Mouse (Mus musculus) midbrain, embryonic 15.5 days (tissue): ENCODE results near the gene Supt20. TPM values are rescaled to one million over a fixed set of nuclear protein-coding genes. Genes with fewer than 3 reads are reported as not detected.
"Not testable (repeated sequence)": the region's sequence is repeated elsewhere in the genome, so short reads cannot be mapped to it uniquely, and the experiment has no call there.

Source experiments
- ATAC-seq: fragments of 200-750 bp; cut with Nextera tagmentation; replicated peaks from 2 replicates; pipeline ENCODE4 v1.8.0; 2017; ENCODE audit warnings: moderate TSS enrichment
- H3K27ac ChIP-seq: fragments of 300-500 bp; sonication (generic); 2 replicates; pipeline ENCODE4 v1.5.1; 2015; ENCODE audit warnings: mild to moderate bottlenecking, inconsistent platforms
- H3K27me3 ChIP-seq: fragments of 300-500 bp; sonication (generic); replicated peaks from 2 replicates; pipeline ENCODE4 v1.6.1; 2015; ENCODE audit warnings: inconsistent platforms
- H3K36me3 ChIP-seq: fragments of 300-500 bp; sonication (generic); replicated peaks from 2 replicates; pipeline ENCODE4 v1.6.1; 2015; ENCODE audit warnings: inconsistent platforms
- H3K4me1 ChIP-seq: fragments of 300-500 bp; sonication (generic); 2 replicates; pipeline ENCODE4 v1.6.1; 2015; ENCODE audit warnings: inconsistent platforms
- H3K4me2 ChIP-seq: fragments of 300-500 bp; sonication (generic); 2 replicates; pipeline ENCODE4 v1.6.1; 2015; ENCODE audit warnings: inconsistent platforms, mild to moderate bottlenecking, moderate library complexity
- H3K4me3 ChIP-seq: fragments of 300-500 bp; sonication (generic); 2 replicates; pipeline ENCODE4 v1.5.1; 2015; ENCODE audit warnings: mild to moderate bottlenecking, inconsistent platforms
- H3K9ac ChIP-seq: fragments of 300-500 bp; sonication (generic); 2 replicates; pipeline ENCODE4 v1.6.1; 2015; ENCODE audit warnings: mild to moderate bottlenecking, inconsistent platforms
- H3K9me3 ChIP-seq: fragments of 300-500 bp; sonication (generic); 2 replicates; pipeline ENCODE4 v1.6.1; 2016; ENCODE audit warnings: inconsistent platforms
- WGBS: fragments of 180-500 bp; shearing (Covaris S2); methylation state at CpG from one replicate; pipeline ENCODE4 v1.1.7; 2015; ENCODE audit warnings: mixed read lengths; 5-methylcytosine and 5-hydroxymethylcytosine counted together
- polyA plus RNA-seq: library from polyadenylated mRNA; unstranded; fragments of >200 nt; fragmentation: Nextera tagmentation; extraction: Ambion mirVana; gene quantifications from 2 replicates; pipeline ENCODE4 v1.2.1, GENCODE M21; 2015

Supt20 gene
- polyA plus RNA-seq, 1 experiment from 2014 or later, result 90.1 TPM

DNA sequence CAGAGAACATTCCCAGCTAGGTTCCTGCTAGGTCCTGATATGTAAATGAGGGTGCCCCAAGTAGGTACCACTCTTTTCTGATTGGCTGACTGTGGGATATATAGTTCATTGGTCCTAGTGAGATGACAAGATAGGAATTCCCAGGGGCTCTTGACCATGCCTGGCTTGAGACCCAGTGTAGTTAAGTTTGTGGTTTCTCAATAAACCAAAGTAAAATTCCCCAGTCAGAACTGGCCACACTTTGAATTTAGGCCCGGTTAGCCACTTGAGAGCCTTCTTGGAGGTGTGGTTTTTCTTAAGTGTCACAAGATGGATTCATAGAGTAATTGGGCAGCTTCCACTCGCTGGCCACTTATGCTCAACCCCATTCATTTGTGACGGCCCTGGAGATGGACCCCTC lies 20.5 kb upstream of the Supt20 start:
- Histone ChIP-seq H3K9ac (no peak overlapping the region), H3K36me3 (no peaks in the 10 kb centered on the region), H3K4me1 (no peaks in the 10 kb centered on the region), H3K4me3 (no peak overlapping the region), H3K9me3 (no peaks in the 10 kb centered on the region), H3K27me3 (no peaks in the 10 kb centered on the region), H3K27ac (no peak overlapping the region), H3K4me2 (no peak overlapping the region)
- ATAC-seq, result no peak
- 80% methylated on average over 3 of the region's 3 CpGs for WGBS

DNA sequence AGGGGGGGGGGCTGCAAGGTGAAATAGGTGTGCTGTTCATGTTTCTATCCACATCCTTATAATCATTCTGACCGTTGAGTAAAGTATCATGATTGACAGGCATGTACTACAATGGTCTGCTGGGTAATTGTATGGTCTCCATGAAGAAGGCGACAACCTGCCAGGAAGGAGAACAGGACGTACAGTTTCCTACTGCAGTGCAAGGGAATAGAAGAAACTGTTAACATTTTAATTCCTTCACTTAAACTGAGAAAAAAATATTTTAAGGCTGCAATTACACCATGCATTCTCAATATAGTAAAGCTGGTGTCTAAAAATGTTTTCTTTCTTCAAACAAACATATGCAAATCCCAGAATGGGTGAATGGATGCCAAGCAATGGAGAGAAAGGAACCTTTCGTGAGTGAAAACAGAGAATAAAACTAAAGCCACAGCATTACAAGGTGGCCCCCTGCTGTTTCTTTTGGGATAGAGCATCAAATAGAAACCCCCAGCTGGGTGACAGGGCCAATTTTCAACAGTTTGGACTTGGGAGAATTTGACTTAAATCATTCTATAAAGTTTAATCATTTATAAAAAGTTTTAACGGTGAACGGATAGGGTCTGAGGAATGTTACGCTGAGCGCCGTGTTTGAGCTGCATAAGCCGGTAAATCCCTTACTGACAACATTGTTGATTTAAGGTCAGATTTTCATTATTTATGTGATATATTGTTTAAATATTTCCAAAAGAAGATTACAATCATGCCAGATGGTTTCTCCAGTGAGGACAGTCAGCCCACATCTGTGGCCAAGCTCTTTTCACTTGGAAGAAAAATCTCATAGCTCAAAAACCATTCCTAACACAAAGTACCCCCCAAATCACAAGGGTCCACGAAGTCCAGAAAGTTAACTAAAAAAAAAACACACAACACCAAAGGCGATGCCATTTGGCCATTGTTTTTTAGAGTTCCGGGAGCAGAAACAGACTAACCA lies 19.8 kb upstream of the Supt20 start:
- Histone ChIP-seq H3K4me1 (no peaks in the 10 kb centered on the region), H3K36me3 (no peaks in the 10 kb centered on the region), H3K27me3 (no peaks in the 10 kb centered on the region), H3K4me2 (no peak overlapping the region), H3K9me3 (no peaks in the 10 kb centered on the region), H3K27ac (no peak overlapping the region), H3K9ac (no peak overlapping the region), H3K4me3 (no peak overlapping the region)
- no peak; the same call in 1 of the 2 replicates for ATAC-seq
- WGBS, result 55% methylated on average over 13 of the region's 13 CpGs

DNA sequence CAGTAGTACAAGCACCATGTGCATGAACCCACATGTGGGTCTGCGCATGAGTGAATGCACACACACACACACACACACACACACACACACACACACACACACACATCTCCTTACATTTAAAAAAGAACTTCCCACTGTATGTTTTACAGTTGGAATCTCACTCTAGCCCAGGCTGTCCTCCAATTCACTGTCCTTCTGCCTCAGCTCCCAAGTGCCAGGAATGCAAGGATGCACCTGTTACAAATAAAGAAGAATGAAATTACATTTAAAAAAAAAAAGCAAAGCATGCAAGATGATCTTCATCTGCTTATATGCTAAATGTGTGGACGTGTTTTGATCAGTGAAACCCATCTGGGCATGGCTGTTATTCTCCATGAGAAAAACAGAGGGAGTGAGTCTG lies 15.8 kb upstream of the Supt20 start:
- Histone ChIP-seq H3K27me3 (no peaks in the 10 kb centered on the region), H3K4me2 (no peak overlapping the region), H3K4me1 (no peaks in the 10 kb centered on the region), H3K27ac (no peak overlapping the region), H3K4me3 (no peak overlapping the region), H3K9ac (no peak overlapping the region), H3K36me3 (no peaks in the 10 kb centered on the region), H3K9me3 (no peaks in the 10 kb centered on the region)
- 83% methylated on average over 2 of the region's 2 CpGs for WGBS
- ATAC-seq, result no peak

DNA sequence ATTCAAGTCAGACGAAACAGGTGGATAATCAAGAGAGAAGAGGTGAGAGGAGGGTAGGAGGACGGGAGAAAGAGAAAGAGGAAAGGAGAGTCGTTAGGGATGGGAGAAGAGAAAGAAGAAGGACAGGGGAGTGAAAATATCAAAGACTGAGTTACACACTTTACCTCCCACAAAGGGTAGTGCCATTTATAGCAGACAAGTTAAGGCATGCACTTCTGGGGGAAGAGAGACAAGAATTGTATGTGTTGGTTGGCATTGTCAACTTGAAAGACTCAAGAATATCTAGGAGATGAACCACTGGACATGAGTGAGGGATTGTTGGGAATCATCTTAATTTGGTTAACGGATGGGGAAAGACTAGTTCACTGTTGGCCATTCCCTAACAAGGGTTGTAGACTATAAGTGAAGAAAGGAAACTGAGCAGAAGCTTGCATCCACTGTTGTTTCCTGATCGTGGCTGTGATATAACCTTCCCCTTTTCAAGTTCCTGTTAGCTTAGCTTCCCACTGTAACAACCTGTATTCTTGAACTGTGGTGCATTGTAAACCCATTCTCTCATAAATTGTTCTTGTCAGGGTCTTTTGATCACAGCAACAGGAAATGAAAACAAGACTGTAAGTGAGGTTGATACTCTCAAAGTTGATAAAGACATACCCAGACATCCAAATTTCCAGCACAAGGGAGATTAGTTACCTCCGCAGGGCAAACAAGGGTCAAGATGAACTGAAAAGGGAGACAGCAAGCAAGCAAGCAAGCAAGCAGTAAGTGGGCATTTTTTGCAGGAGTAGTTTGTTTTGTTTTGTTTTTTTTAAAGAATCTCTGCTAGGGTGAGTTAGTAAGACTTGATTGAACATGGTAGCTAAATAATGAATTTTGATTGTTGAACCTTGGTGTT lies 11.1 kb upstream of the Supt20 start:
- Histone ChIP-seq H3K4me2 (no peak overlapping the region), H3K9ac (no peak overlapping the region), H3K4me3 (no peak overlapping the region), H3K36me3 (no peaks in the 10 kb centered on the region), H3K27me3 (no peaks in the 10 kb centered on the region), H3K9me3 (no peaks in the 10 kb centered on the region), H3K27ac (no peak overlapping the region), H3K4me1 (no peaks in the 10 kb centered on the region)
- 73% methylated on average over 6 of the region's 6 CpGs for whole genome bisulfite sequencing
- no peak for ATAC-seq

DNA sequence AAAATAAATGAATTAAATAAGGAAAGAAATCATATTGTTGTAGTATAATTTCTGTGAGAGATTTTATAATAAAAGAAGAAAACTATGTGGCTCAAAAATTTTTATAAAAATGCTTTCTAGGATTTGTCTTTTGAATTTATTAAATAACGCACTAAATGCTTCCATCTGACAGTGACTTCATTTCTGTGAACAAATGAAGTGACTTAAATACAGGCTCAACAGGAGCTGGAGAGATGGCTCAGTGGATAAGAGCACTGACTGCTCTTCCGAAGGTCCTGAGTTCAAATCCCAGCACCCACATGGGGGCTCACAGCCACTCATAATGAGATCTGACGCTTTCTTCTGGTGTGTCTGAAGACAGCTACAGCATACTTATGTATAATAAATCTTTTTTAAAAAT lies 7.4 kb upstream of the Supt20 start:
- Histone ChIP-seq H3K9me3 (no peaks in the 10 kb centered on the region), H3K36me3 (no peaks in the 10 kb centered on the region), H3K27ac (no peak overlapping the region), H3K27me3 (no peaks in the 10 kb centered on the region), H3K4me2 (no peak overlapping the region), H3K9ac (no peak overlapping the region), H3K4me3 (no peak overlapping the region), H3K4me1 (no peaks in the 10 kb centered on the region)
- WGBS, result 93% methylated on average over 3 of the region's 3 CpGs
- no peak for ATAC-seq

DNA sequence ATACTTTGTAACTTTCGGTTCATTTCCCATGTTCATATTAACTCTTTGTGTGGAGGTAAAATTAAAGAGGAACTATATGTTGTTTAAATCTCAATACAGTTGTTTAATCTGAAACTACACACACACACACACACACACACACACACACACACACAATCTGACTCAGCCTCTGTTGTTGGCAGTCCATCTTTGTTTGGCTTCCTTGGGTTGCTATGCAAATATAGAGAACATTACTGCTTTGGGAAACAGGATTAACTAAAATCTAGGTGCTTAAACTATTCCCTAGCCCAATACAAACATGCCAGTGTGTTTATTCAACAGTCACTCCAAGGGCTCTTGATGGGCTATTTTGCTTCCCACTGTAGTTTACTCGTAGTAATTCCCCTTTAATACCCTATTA lies 5.4 kb upstream of the Supt20 start:
- Histone ChIP-seq H3K36me3 (no peaks in the 10 kb centered on the region), H3K4me2 (no peak overlapping the region), H3K4me3 (no peak overlapping the region), H3K9me3 (no peaks in the 10 kb centered on the region), H3K4me1 (peaks cover 3% of the 10 kb centered on the region; the same call in 1 of the 2 replicates), H3K9ac (no peak overlapping the region), H3K27ac (no peak overlapping the region), H3K27me3 (no peaks in the 10 kb centered on the region)
- WGBS, result 62% methylated on average over 2 of the region's 2 CpGs
- ATAC-seq, result no peak

DNA sequence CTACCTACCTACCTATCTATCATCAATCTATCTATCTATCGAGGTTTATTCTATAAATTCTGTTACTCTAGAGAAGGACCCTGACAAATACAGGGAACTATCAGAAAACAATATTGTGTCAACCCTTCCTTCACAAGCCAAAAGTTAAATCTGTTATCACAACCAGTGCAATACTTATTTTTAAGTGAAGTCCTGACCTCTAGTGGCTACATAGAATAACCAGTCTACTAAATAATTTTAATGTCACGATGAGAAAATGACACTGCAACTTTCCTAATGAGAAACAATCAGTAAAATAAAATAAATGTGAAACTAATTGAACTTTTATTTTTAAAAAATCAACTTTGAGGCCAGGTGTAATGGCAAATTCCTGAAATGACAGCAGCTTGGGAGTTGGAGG lies 3.5 kb upstream of the Supt20 start:
- WGBS, result 54% methylated on average over 2 of the region's 2 CpGs
- no peak overlapping the region for H3K27ac ChIP-seq
- H3K9ac ChIP-seq, result no peak overlapping the region
- H3K4me2 ChIP-seq, result no peak overlapping the region
- H3K9me3 ChIP-seq, result no peaks in the 10 kb centered on the region
- no peak overlapping the region for H3K4me3 ChIP-seq
- H3K36me3 ChIP-seq, result no peaks in the 10 kb centered on the region
- ATAC-seq, result no peak
- no peaks in the 10 kb centered on the region for H3K27me3 ChIP-seq
- H3K4me1 ChIP-seq, result peaks cover 4% of the 10 kb centered on the region; the same call in 1 of the 2 replicates

DNA sequence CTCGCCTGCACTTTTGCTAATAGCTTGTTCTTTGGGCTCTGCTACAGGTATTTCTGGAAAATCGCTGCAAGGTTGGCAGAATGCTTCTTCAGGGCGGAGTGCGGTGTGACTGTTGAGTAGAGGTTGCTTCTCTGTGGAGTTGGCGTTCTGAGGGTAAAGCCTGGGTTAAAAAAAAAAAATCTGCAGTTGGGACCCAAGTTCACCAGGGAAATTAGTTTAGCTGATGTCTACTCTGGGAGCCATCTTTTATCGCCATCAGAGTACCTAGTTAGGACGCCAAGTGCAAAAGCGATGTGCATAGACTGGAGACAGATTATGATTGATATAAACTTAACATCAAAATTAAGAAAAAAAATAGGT lies 429 bp downstream of the Supt20 start:
- Histone ChIP-seq H3K9me3 (no peaks in the 10 kb centered on the region), H3K4me2 (peak overlapping the region; percentile 86), H3K36me3 (peaks cover 7% of the 10 kb centered on the region; the same call in 1 of the 2 replicates), H3K27ac (peak overlapping the region; percentile 80), H3K9ac (peak overlapping the region; percentile 60), H3K4me3 (peak overlapping the region; percentile 79), H3K4me1 (peaks cover 7% of the 10 kb centered on the region), H3K27me3 (no peaks in the 10 kb centered on the region)
- 0% methylated on average over 8 of the region's 8 CpGs for WGBS
- no peak for ATAC-seq

DNA sequence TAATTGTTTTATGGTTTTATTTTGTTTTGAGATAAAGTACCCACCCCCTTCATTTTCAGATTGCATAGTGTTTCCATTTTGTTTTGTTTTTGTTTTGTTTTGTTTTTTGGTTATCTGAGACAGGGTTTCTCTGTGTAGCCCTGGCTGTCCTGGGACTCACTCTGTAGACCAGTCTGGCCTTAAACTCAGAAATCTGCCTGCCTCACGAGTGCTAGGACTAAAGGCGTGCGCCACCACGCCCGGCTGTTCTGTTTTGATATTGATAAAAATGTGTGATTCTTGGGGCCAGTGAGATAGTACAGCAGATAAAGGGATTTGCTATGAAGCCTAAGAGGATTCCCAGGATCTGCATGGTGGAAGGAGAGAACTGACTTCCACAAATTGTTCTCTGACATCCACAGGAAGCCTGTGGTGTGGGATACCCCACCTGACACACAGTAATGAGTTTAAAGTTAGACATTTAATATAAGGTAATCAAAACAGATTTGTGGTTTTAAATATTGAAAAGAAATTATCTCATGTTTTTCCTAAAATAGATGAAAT lies 7.2 kb downstream of the Supt20 start:
- Histone ChIP-seq H3K36me3 (peaks cover 31% of the 10 kb centered on the region; the same call in 1 of the 2 replicates), H3K9ac (no peak overlapping the region), H3K4me2 (no peak overlapping the region), H3K4me1 (no peaks in the 10 kb centered on the region), H3K4me3 (no peak overlapping the region), H3K9me3 (no peaks in the 10 kb centered on the region), H3K27ac (no peak overlapping the region), H3K27me3 (no peaks in the 10 kb centered on the region)
- 89% methylated on average over 5 of the region's 5 CpGs for WGBS
- no peak for ATAC-seq

DNA sequence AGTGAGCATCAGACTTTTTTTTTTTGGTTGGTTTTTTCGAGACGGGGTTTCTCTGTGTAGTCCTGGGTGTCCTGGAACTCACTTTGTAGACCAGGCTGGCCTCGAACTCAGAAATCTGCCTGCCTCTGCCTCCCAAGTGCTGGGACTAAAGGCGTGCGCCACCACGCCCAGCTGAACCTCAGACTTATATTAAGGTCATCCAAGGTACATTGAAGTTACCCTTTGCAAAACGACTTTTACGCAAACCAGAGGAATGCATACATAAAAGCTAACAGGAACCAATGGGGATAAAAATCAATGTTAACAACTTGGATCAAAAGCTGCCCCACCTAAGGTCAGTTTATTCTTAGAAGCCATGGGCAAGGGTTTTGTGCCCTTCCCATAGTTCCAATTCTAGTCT lies 11.5 kb downstream of the Supt20 start:
- ATAC-seq, H3K9ac ChIP-seq, H3K4me1 ChIP-seq, H3K4me2 ChIP-seq, H3K27ac ChIP-seq, H3K4me3 ChIP-seq, H3K27me3 ChIP-seq, H3K9me3 ChIP-seq: not testable (repeated sequence)
- WGBS, result 97% methylated on average over 8 of the region's 8 CpGs
- H3K36me3 ChIP-seq, result peaks cover 43% of the 10 kb centered on the region

DNA sequence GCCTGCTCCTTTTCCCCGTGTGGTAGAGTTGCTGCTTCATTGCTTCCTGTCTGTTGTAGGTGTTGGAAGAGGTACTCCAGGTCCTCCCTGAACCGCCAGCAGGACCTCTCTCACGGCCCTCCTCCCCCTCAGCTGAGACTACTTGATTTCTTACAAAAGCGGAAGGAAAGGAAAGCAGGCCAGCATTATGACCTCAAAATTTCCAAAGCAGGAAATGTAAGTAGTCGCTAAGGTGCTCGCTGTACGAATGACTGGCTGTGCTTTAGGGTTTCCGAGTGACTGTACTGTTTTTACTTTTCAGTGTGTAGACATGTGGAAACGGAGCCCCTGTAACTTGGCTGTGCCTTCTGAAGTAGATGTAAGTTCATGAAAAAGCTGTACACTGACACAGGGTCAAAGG lies 16.4 kb downstream of the Supt20 start:
- Histone ChIP-seq H3K4me1 (no peaks in the 10 kb centered on the region), H3K4me2 (no peak overlapping the region), H3K27ac (no peak overlapping the region), H3K27me3 (no peaks in the 10 kb centered on the region), H3K9me3 (no peaks in the 10 kb centered on the region), H3K4me3 (no peak overlapping the region), H3K36me3 (peaks cover 57% of the 10 kb centered on the region), H3K9ac (no peak overlapping the region)
- ATAC-seq, result no peak
- 93% methylated on average over 9 of the region's 9 CpGs for WGBS

DNA sequence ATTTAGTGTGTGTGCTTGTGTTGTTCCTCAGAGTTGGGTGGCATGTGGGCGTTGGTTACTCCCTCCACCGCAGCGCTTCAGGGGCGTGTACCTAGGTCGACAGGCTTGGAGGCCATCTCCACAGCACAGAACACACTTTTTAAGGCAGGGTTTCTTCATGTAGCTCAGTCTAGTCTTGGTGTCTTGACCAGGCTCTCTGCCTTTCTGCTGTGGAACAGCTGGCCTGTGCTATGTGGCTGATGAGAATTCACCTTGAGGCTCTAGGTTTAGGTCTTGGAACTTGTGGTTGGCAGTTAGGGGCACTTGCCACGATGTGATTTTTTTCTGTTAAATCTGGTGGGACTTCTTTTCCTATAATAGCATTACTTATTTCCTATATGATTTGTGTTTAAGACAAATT lies 21.6 kb downstream of the Supt20 start, which contains the start of gene Gm21958:
TSS of gene Gm21958 (minus strand) at position 101 of the 400 bp plus-strand sequence.
- Histone ChIP-seq H3K9me3 (no peaks in the 10 kb centered on the region), H3K36me3 (peaks cover 66% of the 10 kb centered on the region)
- no peak for ATAC-seq

More for the DNA sequence above, 21.6 kb downstream of the Supt20 start, which contains the start of gene Gm21958:
- Histone ChIP-seq H3K4me3 (no peak within 1 kb of the TSS), H3K9ac (no peak within 1 kb of the TSS), H3K4me2 (no peak within 1 kb of the TSS), H3K27ac (no peak within 1 kb of the TSS), H3K4me1 (no peaks in the 10 kb centered on the region), H3K27me3 (no peaks in the 10 kb centered on the region)
- 95% methylated on average over 6 of the region's 6 CpGs for WGBS
